Mouse (Mus musculus) E14TG2a.4 (cell line): ENCODE results near the gene Haus6.

Experiments
- H3K27me3 ChIP-seq: 2 replicates; pipeline ENCODE4 v1.6.1; 2014; ENCODE audit warnings: low read length, control low read depth; ENCODE audit not compliant: insufficient read depth
- H3K36me3 ChIP-seq: 2 replicates; pipeline ENCODE4 v1.6.1; 2014; ENCODE audit warnings: low read length, control low read depth; ENCODE audit not compliant: insufficient read depth
- H3K4me1 ChIP-seq: replicated peaks from 2 replicates; pipeline ENCODE4 v1.6.1; 2014; ENCODE audit warnings: low read depth, low read length, control low read depth
- H3K4me3 ChIP-seq: replicated peaks from 2 replicates; pipeline ENCODE4 v1.5.1; 2014; ENCODE audit warnings: mild to moderate bottlenecking, low read length
- H3K9me3 ChIP-seq: 2 replicates; pipeline ENCODE4 v1.6.1; 2014; ENCODE audit warnings: low read length, control low read depth
- CTCF ChIP-seq: conservative IDR thresholded peaks from 2 replicates; pipeline ENCODE4 v1.5.1; 2014; ENCODE audit warnings: low read length
- NANOG ChIP-seq: IDR thresholded peaks from 2 replicates; pipeline ENCODE4 v1.6.1; 2014; ENCODE audit warnings: borderline replicate concordance, low read length, mixed read lengths
- POU5F1 ChIP-seq: IDR thresholded peaks from 2 replicates; pipeline ENCODE4 v1.6.1; 2014; ENCODE audit warnings: low read length, borderline replicate concordance

The Haus6 gene

GRCm38 (mm10) chr4:86555035-86555707, 56.7 kb downstream of the Haus6 start:
- Histone ChIP-seq H3K27me3 (peaks cover 5% of the 10 kb centered on the region; the same call in 1 of the 2 replicates), H3K9me3 (no peaks in the 10 kb centered on the region), H3K4me3 (no peak overlapping the region), H3K36me3 (no peaks in the 10 kb centered on the region), H3K4me1 (no peaks in the 10 kb centered on the region)
- TF ChIP-seq CTCF (peak; percentile 42), NANOG (no peak), POU5F1 (no peak)

GRCm38 (mm10) chr4:86548332-86548731, 63.5 kb downstream of the Haus6 start:
- H3K4me1 ChIP-seq, result peaks cover 6% of the 10 kb centered on the region
- H3K36me3 ChIP-seq, result no peaks in the 10 kb centered on the region
- H3K9me3 ChIP-seq, result no peaks in the 10 kb centered on the region
- no peak overlapping the region for H3K4me3 ChIP-seq
- peaks cover 5% of the 10 kb centered on the region; the same call in 1 of the 2 replicates for H3K27me3 ChIP-seq
- TF ChIP-seq CTCF (no peak), POU5F1 (no peak), NANOG (no peak)

- no peaks in the 10 kb centered on the region for H3K36me3 ChIP-seq
These were observed 66.2 kb downstream of the Haus6 start for GRCm38 (mm10) chr4:86545615-86546014.

GRCm38 (mm10) chr4:86543999-86544398, 67.9 kb downstream of the Haus6 start:
- Histone ChIP-seq H3K4me1 (peaks cover 8% of the 10 kb centered on the region), H3K9me3 (no peaks in the 10 kb centered on the region), H3K27me3 (no peaks in the 10 kb centered on the region), H3K4me3 (no peak overlapping the region), H3K36me3 (no peaks in the 10 kb centered on the region)
- TF ChIP-seq NANOG (no peak), POU5F1 (no peak), CTCF (no peak)

More at GRCm38 (mm10) chr4:86545615-86546014, 66.2 kb downstream of the Haus6 start:
- no peak for TF ChIP-seq POU5F1
- TF ChIP-seq NANOG, result no peak
- peak; percentile 56 for TF ChIP-seq CTCF
- Histone ChIP-seq H3K9me3 (no peaks in the 10 kb centered on the region), H3K4me3 (no peak overlapping the region), H3K27me3 (peaks cover under 1% of the 10 kb centered on the region; the same call in 1 of the 2 replicates), H3K4me1 (peaks cover 6% of the 10 kb centered on the region)

- TF ChIP-seq NANOG, result no peak
- no peak for TF ChIP-seq CTCF
- no peak for TF ChIP-seq POU5F1
These were observed 70.3 kb downstream of the Haus6 start for GRCm38 (mm10) chr4:86541573-86541972.

GRCm38 (mm10) chr4:86538936-86539335, 72.9 kb downstream of the Haus6 start:
- Histone ChIP-seq H3K4me3 (no peak overlapping the region), H3K27me3 (no peaks in the 10 kb centered on the region), H3K9me3 (0 out of 2 replicates have a peak, but pooled peaks cover 3% of the 10 kb centered on the region), H3K4me1 (peaks cover 4% of the 10 kb centered on the region), H3K36me3 (no peaks in the 10 kb centered on the region)
- TF ChIP-seq POU5F1 (no peak), NANOG (no peak), CTCF (no peak)

More at GRCm38 (mm10) chr4:86541573-86541972, 70.3 kb downstream of the Haus6 start:
- Histone ChIP-seq H3K4me1 (peaks cover 10% of the 10 kb centered on the region), H3K9me3 (no peaks in the 10 kb centered on the region), H3K4me3 (no peak overlapping the region), H3K27me3 (no peaks in the 10 kb centered on the region), H3K36me3 (no peaks in the 10 kb centered on the region)

- TF ChIP-seq CTCF (peak; percentile 67), NANOG (no peak)
- peaks cover 4% of the 10 kb centered on the region for H3K4me1 ChIP-seq
- 0 out of 2 replicates have a peak, but pooled peaks cover 3% of the 10 kb centered on the region for H3K9me3 ChIP-seq
These were observed 73.9 kb downstream of the Haus6 start for GRCm38 (mm10) chr4:86537972-86538371.

GRCm38 (mm10) chr4:86534091-86534481, 77.8 kb downstream of the Haus6 start:
- H3K4me3 ChIP-seq, result no peak overlapping the region
- no peaks in the 10 kb centered on the region for H3K36me3 ChIP-seq
- no peaks in the 10 kb centered on the region for H3K27me3 ChIP-seq
- peaks cover 16% of the 10 kb centered on the region for H3K9me3 ChIP-seq
- H3K4me1 ChIP-seq, result peaks cover 3% of the 10 kb centered on the region
- TF ChIP-seq NANOG, result no peak
- no peak for TF ChIP-seq CTCF
- TF ChIP-seq POU5F1, result no peak

More at GRCm38 (mm10) chr4:86537972-86538371, 73.9 kb downstream of the Haus6 start:
- Histone ChIP-seq H3K4me3 (no peak overlapping the region), H3K36me3 (no peaks in the 10 kb centered on the region), H3K27me3 (no peaks in the 10 kb centered on the region)

GRCm38 (mm10) chr4:86533406-86534090, 78.3 kb downstream of the Haus6 start:
- Histone ChIP-seq H3K27me3 (no peaks in the 10 kb centered on the region), H3K4me3 (no peak overlapping the region), H3K36me3 (no peaks in the 10 kb centered on the region), H3K9me3 (peaks cover 16% of the 10 kb centered on the region), H3K4me1 (no peaks in the 10 kb centered on the region; the same call in 1 of the 2 replicates)
- TF ChIP-seq CTCF (no peak), NANOG (no peak), POU5F1 (no peak)
